Mouse (Mus musculus) erythroblast, adult 5-6 weeks (primary cell): Measurements from ENCODE around the gene Itpr3. TPM values are rescaled to one million over a fixed set of nuclear protein-coding genes. Genes with fewer than 3 reads are reported as not detected.

Experiments used
- ATAC-seq: replicated peaks from 2 replicates; pipeline ENCODE4 v1.8.0; 2016; ENCODE audit warnings: moderate number of reproducible peaks, mild to moderate bottlenecking, moderate TSS enrichment, inconsistent platforms; ENCODE audit not compliant: poor library complexity, low FRiP score, severe bottlenecking
- total RNA-seq, 2 experiments: library from RNA; stranded (forward) in 1 of 2; stranded (reverse) in 1 of 2; fragments of 150-400 nt in 1 of 2; fragments of 200-764, 138-1000 nt in 1 of 2; gene quantifications; 2 replicates each; pipeline versions ENCODE4 v1.2.3 to v1.2.4; 2015 to 2017; ENCODE audit warnings: low replicate concordance in 2 of 2

Itpr3 gene
- total RNA-seq, 2 experiments from 2014 or later = 1.2 to 1.4 TPM

DNA sequence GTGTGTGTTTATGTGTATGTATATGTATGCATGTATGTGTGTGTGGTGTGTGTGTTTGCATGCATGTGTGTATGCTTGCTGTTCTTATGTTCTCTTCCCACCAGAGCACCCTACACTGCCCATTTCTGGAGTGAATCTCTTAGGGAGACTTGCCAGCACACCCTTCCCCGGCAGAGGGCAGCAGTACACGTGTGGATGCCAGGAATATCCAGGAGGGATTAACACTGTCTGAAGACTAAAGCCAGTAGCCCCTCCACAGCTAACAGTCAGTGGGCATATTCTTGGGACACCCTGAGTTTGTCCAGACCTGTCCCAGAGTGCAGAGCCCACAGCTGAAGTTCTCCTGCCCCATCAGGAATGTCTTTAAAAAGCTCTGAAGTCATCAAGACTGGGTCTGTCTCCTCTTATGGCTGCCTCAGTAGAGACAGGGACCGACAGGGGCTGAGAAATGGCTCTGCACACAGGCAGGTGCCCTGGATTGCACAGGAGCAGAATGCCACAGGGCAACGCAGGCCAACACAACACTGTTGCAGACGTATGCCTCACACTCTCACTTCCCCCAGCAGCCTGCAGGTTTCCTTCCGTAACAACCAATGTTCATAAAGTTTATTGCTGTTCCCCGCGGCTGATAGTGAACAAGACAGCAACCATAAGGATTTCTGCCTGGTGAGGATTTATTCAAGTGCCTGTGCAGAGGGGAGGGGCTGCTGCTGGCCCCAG lies 108.1 kb downstream of the Itpr3 start:
- no peak for ATAC-seq

DNA sequence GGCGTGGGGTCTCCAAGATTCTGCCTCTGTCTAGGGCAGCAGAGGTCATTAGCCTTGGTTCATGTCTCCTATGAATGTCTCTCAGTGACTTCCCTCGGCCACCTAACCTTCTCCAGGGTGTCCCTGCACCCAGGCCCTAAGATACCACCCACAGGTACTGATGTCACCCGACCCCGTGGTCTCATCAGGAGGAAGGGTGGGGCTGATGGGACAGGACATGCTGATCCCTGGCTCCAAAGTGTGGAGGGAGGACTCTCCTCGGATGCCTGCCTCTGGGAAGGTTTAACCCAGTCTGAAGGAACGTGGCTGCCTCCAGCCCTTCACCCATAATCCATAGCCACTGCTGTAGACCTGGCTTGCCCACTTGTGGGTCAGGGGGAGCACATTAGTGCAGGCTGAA lies 109.8 kb downstream of the Itpr3 start:
- no peak for ATAC-seq

DNA sequence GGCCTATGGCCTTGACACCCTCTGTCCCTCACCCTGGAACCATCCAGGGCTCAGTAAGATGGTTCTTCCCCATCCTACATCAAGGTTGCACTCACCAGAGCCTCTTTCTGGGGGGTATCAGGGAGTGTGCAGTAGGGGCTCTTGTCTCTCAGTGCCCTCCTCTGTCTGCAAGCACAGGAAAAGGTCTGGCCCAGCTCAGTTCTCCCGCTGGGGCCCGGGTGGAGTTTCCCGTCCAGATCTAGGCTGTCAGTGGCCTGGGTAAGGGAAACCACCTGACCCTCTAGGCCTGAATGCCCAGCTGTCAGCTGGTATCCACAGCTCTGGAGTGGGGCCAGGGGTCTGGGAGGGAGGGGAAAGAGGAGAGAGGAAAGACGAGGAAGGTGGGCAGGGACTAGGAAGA lies 110.4 kb downstream of the Itpr3 start, which contains the start of gene Ip6k3:
Gene Ip6k3 (minus strand): TSS at position 251 of the 400 bp plus-strand sequence.
- ATAC-seq = no peak

- ATAC-seq = no peak
Observed at GRCm38 (mm10) chr17:27168569-27168968, 111.5 kb downstream of the Itpr3 start.

DNA sequence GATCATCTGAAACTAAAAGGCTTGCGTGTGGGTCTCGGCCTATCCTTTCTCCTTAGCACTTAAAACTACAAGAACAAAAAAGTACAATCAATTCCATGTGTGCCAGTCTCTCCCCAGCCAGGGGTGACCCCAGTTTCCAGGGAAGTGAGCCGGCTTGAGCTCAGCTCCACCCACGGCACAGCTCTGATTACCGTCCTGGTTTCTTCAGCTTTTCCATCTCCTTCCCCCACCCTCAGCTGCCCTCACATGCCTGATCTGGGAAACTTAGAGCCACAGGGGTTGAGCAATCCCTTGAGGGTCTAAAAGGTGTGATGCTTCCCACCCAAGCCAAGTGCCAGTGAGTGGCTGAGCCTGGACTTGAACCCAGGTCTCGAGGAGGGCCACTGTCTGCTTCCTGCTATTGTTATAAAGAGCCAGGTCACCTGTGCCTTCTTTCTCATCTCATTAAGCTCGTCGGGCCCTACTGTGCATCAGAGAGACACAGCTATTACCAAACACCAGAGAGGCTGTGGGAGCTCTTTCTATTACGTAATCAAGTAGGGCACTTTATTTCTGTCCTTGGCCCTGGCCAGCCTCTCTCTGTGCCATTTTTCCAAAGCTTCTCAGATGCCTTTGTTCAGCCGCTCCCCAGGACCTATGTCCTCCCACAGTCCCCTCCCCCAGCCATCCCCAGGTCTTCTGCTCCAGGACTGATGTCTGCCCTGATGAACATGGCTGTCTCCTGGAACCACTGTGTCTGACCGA lies 113.0 kb downstream of the Itpr3 start:
- ATAC-seq = no peak

GRCm38 (mm10) chr17:27171121-27171520 lies 114.0 kb downstream of the Itpr3 start:
- ATAC-seq = no peak

Other genes starting within 250 kb of the Itpr3 start
- not detected in 2 replicates for gene Nkx2-5, start 212.3 kb upstream of the Itpr3 start, total RNA-seq (2015; ENCODE audit: low replicate concordance)
- gene Nkx2-5, start 212.3 kb upstream of the Itpr3 start, total RNA-seq (2017; ENCODE audit: low replicate concordance) = not detected in 2 replicates
- gene Kifc5b, start 140.2 kb upstream of the Itpr3 start, total RNA-seq (2015; ENCODE audit: low replicate concordance) = 3.3 and 5.6 TPM in 2 replicates
- gene Kifc5b, start 140.2 kb upstream of the Itpr3 start, total RNA-seq (2017; ENCODE audit: low replicate concordance) = 18.9 and 30.1 TPM in 2 replicates
- gene Phf1, start 124.3 kb upstream of the Itpr3 start, total RNA-seq (2015; ENCODE audit: low replicate concordance) = 4.0 TPM in 2 replicates
- gene Phf1, start 124.3 kb upstream of the Itpr3 start, total RNA-seq (2017; ENCODE audit: low replicate concordance) = 2.5 and 4.1 TPM in 2 replicates
- gene Cuta, start 117.7 kb upstream of the Itpr3 start, total RNA-seq (2015; ENCODE audit: low replicate concordance) = 33.6 and 59.6 TPM in 2 replicates
- gene Cuta, start 117.7 kb upstream of the Itpr3 start, total RNA-seq (2017; ENCODE audit: low replicate concordance) = 10.2 and 14.4 TPM in 2 replicates
- 0.42 and 2.5 TPM in 2 replicates for gene Syngap1, start 116.1 kb upstream of the Itpr3 start, total RNA-seq (2015; ENCODE audit: low replicate concordance)
- 0.60 and 5.3 TPM in 2 replicates for gene Syngap1, start 116.1 kb upstream of the Itpr3 start, total RNA-seq (2017; ENCODE audit: low replicate concordance)
- 1.3 TPM in 1 of 2 replicates, not detected in the other for gene Zbtb9, start 84.1 kb upstream of the Itpr3 start, total RNA-seq (2015; ENCODE audit: low replicate concordance)
- 5.3 and 6.0 TPM in 2 replicates for gene Zbtb9, start 84.1 kb upstream of the Itpr3 start, total RNA-seq (2017; ENCODE audit: low replicate concordance)
- 28.6 and 38.5 TPM in 2 replicates for gene Bak1, start 28.3 kb upstream of the Itpr3 start, total RNA-seq (2015; ENCODE audit: low replicate concordance)
- gene Bak1, start 28.3 kb upstream of the Itpr3 start, total RNA-seq (2017; ENCODE audit: low replicate concordance) = 6.7 and 17.0 TPM in 2 replicates
- gene Uqcc2, start 76.6 kb downstream of the Itpr3 start, total RNA-seq (2015; ENCODE audit: low replicate concordance) = 37.1 and 39.7 TPM in 2 replicates
- 19.8 and 25.6 TPM in 2 replicates for gene Uqcc2, start 76.6 kb downstream of the Itpr3 start, total RNA-seq (2017; ENCODE audit: low replicate concordance)
- not detected in 2 replicates for gene Ip6k3, start 110.5 kb downstream of the Itpr3 start, total RNA-seq (2015; ENCODE audit: low replicate concordance)
- gene Ip6k3, start 110.5 kb downstream of the Itpr3 start, total RNA-seq (2017; ENCODE audit: low replicate concordance) = not detected in 2 replicates
- 2.7 and 5.4 TPM in 2 replicates for gene Lemd2, start 147.2 kb downstream of the Itpr3 start, total RNA-seq (2015; ENCODE audit: low replicate concordance)
- 12.9 and 13.5 TPM in 2 replicates for gene Lemd2, start 147.2 kb downstream of the Itpr3 start, total RNA-seq (2017; ENCODE audit: low replicate concordance)